Mouse (Mus musculus) sigmoid colon, adult 10 weeks (tissue): ENCODE results near the gene Cyp4a32. TPM values are rescaled to one million over a fixed set of nuclear protein-coding genes. Genes with fewer than 3 reads are reported as not detected.

Experiments used
- polyA plus RNA-seq: library from polyadenylated mRNA; stranded (reverse); fragments of 350-450 nt; fragmentation: Illumina TruSeq; extraction: RNeasy Lipid Tissue Mini Kit (QIAGEN cat#74804); gene quantifications from one replicate; pipeline ENCODE4 v1.2.3, GENCODE M21; 2014; ENCODE audit warnings: low read depth, low replicate concordance

Cyp4a32 gene
- not detected for polyA plus RNA-seq

GRCm38 (mm10) chr4:115600611-115601010 is at the start of gene Cyp4a32:
Gene Cyp4a32, plus strand, starts transcription at chr4:115600969.

GRCm38 (mm10) chr4:115563401-115563800 is 37.4 kb upstream of the Cyp4a32 start, which contains the start of gene Cyp4a31:
Gene Cyp4a31, plus strand, starts transcription at chr4:115563649.

GRCm38 (mm10) chr4:115647580-115647979 is 46.8 kb downstream of the Cyp4a32 start, which contains the start of gene Cyp4b1:
Gene Cyp4b1, minus strand, starts transcription at chr4:115647723.

Other genes starting within 250 kb of the Cyp4a32 start
- not detected for gene Cyp4a12b, start 189.3 kb upstream of the Cyp4a32 start, polyA plus RNA-seq
- not detected for gene Cyp4a30b, start 148.4 kb upstream of the Cyp4a32 start, polyA plus RNA-seq
- not detected for gene Cyp4a14, start 104.8 kb upstream of the Cyp4a32 start, polyA plus RNA-seq
- not detected for gene Cyp4a10, start 82.7 kb upstream of the Cyp4a32 start, polyA plus RNA-seq
- not detected for gene Cyp4a31, start 37.3 kb upstream of the Cyp4a32 start, polyA plus RNA-seq
- gene Cyp4b1, start 46.8 kb downstream of the Cyp4a32 start, polyA plus RNA-seq = 4.2 TPM
- gene Efcab14, start 136.8 kb downstream of the Cyp4a32 start, polyA plus RNA-seq = 92.2 TPM
- gene Tex38, start 180.0 kb downstream of the Cyp4a32 start, polyA plus RNA-seq = not detected
- gene Atpaf1, start 183.8 kb downstream of the Cyp4a32 start, polyA plus RNA-seq = 100 TPM
- 19.8 TPM for gene Mob3c, start 227.1 kb downstream of the Cyp4a32 start, polyA plus RNA-seq
- 14.2 TPM for gene Mknk1, start 238.2 kb downstream of the Cyp4a32 start, polyA plus RNA-seq